Mouse (Mus musculus): Measurements from ENCODE around the gene Pnkd.

- TF ChIP-seq CTCF (IDR thresholded peaks at IDR 0.05; ENCODE audit: low read depth, low read length) (no peak), POLR2A (IDR thresholded peaks at IDR 0.05; ENCODE audit: borderline replicate concordance, low read depth, low read length) (no peak)
Measured at GRCm38 (mm10) chr1:74278988-74279387, 5.7 kb upstream of the Pnkd start.

Data from bone marrow macrophage, adult 2 months (primary cell).